In genomic region chr8:103520141-103520866, GRCm38 (mm10) we compare ENCODE assay signal across 27 mouse cellular contexts.
DNase-seq lines count a peak whose midpoint lies in the region; ATAC-seq lines count a peak whose summit lies in the region.
"Had no signal": no experiment of that assay in that cellular context is flagged by ENCODE, and none has a peak within 500 bp of the region (broad histone marks: within the 10 kb centered on the region; RNA-seq: fewer than 3 reads in every experiment).

No protein-coding gene starts in this region.

- H3K9me3 ChIP-seq in forebrain, embryonic 14.5 days (replicated peaks; ENCODE audit: control insufficient read depth, low read length), result no peaks in the 10 kb centered on the region
- H3K9me3 ChIP-seq in forebrain, embryonic 10.5 days, result no peaks in the 10 kb centered on the region
- H3K9me3 ChIP-seq: hindbrain, embryonic 10.5 days; intestine, embryonic 15.5 days; liver, embryonic 12.5 days; midbrain, embryonic 10.5 days; neural tube, embryonic 13.5 days had no signal

- peak; percentile 11 for DNase-seq in forebrain, embryonic 14.5 days (ENCODE audit: low spot score)
- DNase-seq in forebrain, embryonic 10.5 days (ENCODE audit: extremely low spot score, low spot score), result no peak
- DNase-seq in left cerebral cortex, postnatal 4 days, result peak; percentile 8
- no peak for DNase-seq in left cerebral cortex, adult 8-10 months (ENCODE audit: low spot score in 2 of 2)
- peak; percentile 63 for DNase-seq in Muller cell, postnatal 12 days (ENCODE audit: inconsistent ontology term)
- peak; percentile 32 for DNase-seq in adipocyte (ENCODE audit: low spot score)
- DNase-seq: adrenal gland, postnatal 10 days; B cell, adult 2 months; cerebellum, adult 11 months; cerebellum, adult 9-10 months; heart, postnatal 14 days; kidney, adult 2 months; kidney, postnatal 36 days; liver, postnatal 0 days; lung, postnatal 14 days; right cerebral cortex, postnatal 4 days had no signal

- WGBS in forebrain, embryonic 14.5 days, result 69% methylated on average over 4 of the region's 4 CpGs
- 75% methylated on average over 4 of the region's 4 CpGs for WGBS in forebrain, embryonic 10.5 days

- H3K36me3 ChIP-seq in forebrain, embryonic 14.5 days (ENCODE audit: control insufficient read depth, insufficient read depth, low read length), result no peaks in the 10 kb centered on the region
- no peaks in the 10 kb centered on the region for H3K36me3 ChIP-seq in forebrain, embryonic 10.5 days (replicated peaks)
- H3K36me3 ChIP-seq: hindbrain, embryonic 10.5 days; intestine, embryonic 15.5 days; liver, embryonic 12.5 days; midbrain, embryonic 10.5 days; neural tube, embryonic 13.5 days had no signal

- ATAC-seq in forebrain, embryonic 14.5 days, result no peak
- ATAC-seq: activated CD4-positive, CD25-positive, alpha-beta regulatory T cell, adult 4 months; hindbrain, embryonic 16.5 days; intestine, embryonic 15.5 days; liver, embryonic 12.5 days; liver, postnatal 0 days; midbrain, embryonic 16.5 days had no signal

- H3K4me2 ChIP-seq in forebrain, embryonic 14.5 days (ENCODE audit: low read length), result no peak overlapping the region
- H3K4me2 ChIP-seq: intestine, embryonic 15.5 days; liver, embryonic 12.5 days; neural tube, embryonic 13.5 days had no signal

- H3K27ac ChIP-seq in forebrain, embryonic 14.5 days (ENCODE audit: low read depth, low read length), result no peak overlapping the region
- H3K27ac ChIP-seq in forebrain, embryonic 10.5 days, result no peak overlapping the region
- H3K27ac ChIP-seq: hindbrain, embryonic 10.5 days; intestine, embryonic 15.5 days; layer of hippocampus, adult 2 months; left cerebral cortex, adult 2 months; liver, embryonic 12.5 days; midbrain, embryonic 10.5 days; neural tube, embryonic 13.5 days had no signal

- H3K9ac ChIP-seq in forebrain, embryonic 14.5 days (ENCODE audit: low read length), result no peak overlapping the region
- H3K9ac ChIP-seq: intestine, embryonic 15.5 days; liver, embryonic 12.5 days; liver, postnatal 0 days; neural tube, embryonic 13.5 days had no signal

- H3K4me1 ChIP-seq in forebrain, embryonic 14.5 days (ENCODE audit: control insufficient read depth, insufficient read depth, low read length), result no peaks in the 10 kb centered on the region
- H3K4me1 ChIP-seq in forebrain, embryonic 10.5 days, result no peaks in the 10 kb centered on the region
- H3K4me1 ChIP-seq: hindbrain, embryonic 10.5 days; intestine, embryonic 15.5 days; liver, embryonic 12.5 days; midbrain, embryonic 10.5 days; neural tube, embryonic 13.5 days had no signal

- no peak overlapping the region for H3K4me3 ChIP-seq in forebrain, embryonic 14.5 days (ENCODE audit: low read depth, low read length)
- no peak overlapping the region for H3K4me3 ChIP-seq in forebrain, embryonic 10.5 days
- H3K4me3 ChIP-seq: hindbrain, embryonic 10.5 days; intestine, embryonic 15.5 days; layer of hippocampus, adult 2 months; left cerebral cortex, adult 2 months; liver, embryonic 12.5 days; midbrain, embryonic 10.5 days; myocyte; neural tube, embryonic 13.5 days had no signal

- no peaks in the 10 kb centered on the region for H3K27me3 ChIP-seq in forebrain, embryonic 14.5 days (replicated peaks; ENCODE audit: control insufficient read depth, insufficient read depth, low read length)
- no peaks in the 10 kb centered on the region; the same call in 1 of the 2 replicates for H3K27me3 ChIP-seq in forebrain, embryonic 10.5 days (ENCODE audit: poor library complexity, severe bottlenecking)
- H3K27me3 ChIP-seq: intestine, embryonic 15.5 days; liver, embryonic 12.5 days; neural tube, embryonic 13.5 days had no signal

- intact Hi-C loops in left cerebral cortex, postnatal 4 days (cut with DNase I), result no loop called here

Comparison
In these comparisons a context has a peak if more than half of its experiments do, and no peak if none do; other contexts are left out.
1. DNase-seq: peak in forebrain, embryonic 14.5 days (single experiment), left cerebral cortex, postnatal 4 days (single experiment), Muller cell, postnatal 12 days (single experiment) and adipocyte (single experiment); none in forebrain, embryonic 10.5 days (single experiment) and left cerebral cortex, adult 8-10 months (0 of 2).